ENCODE assay signal across 8 mouse cellular contexts in genomic region chr4:129455265-129455664, GRCm38 (mm10). TPM values are rescaled to one million over a fixed set of nuclear protein-coding genes. Genes with fewer than 3 reads are reported as not detected.
A peak's percentile ranks its signal among the peaks of the same experiment; 100 is the strongest.
DNase-seq lines count a peak whose midpoint lies in the region; ATAC-seq and TF ChIP-seq lines count a peak whose summit lies in the region.

No protein-coding gene starts in this region.

- ATAC-seq in embryonic facial prominence, embryonic 15.5 days (ENCODE audit: insufficient number of reproducible peaks, low FRiP score, low TSS enrichment, low read depth) = peak; percentile 77
- peak; percentile 14; the same call in 1 of the 2 replicates for ATAC-seq in heart, embryonic 11.5 days (replicated peaks; ENCODE audit: insufficient number of reproducible peaks, low FRiP score, low TSS enrichment)
- peak; percentile 76 for ATAC-seq in kidney, embryonic 15.5 days (replicated peaks; ENCODE audit: low FRiP score)
- ATAC-seq in limb, embryonic 15.5 days (ENCODE audit: insufficient number of reproducible peaks, low FRiP score, low TSS enrichment, low read depth) = peak; percentile 74
- peak; percentile 81 for ATAC-seq in midbrain, postnatal 0 days (ENCODE audit: low FRiP score)

- H3K27ac ChIP-seq in embryonic facial prominence, embryonic 15.5 days (replicated peaks) = no peak overlapping the region
- no peak overlapping the region for H3K27ac ChIP-seq in heart, embryonic 11.5 days (ENCODE audit: low read depth, low read length)
- no peak overlapping the region for H3K27ac ChIP-seq in kidney, embryonic 15.5 days
- H3K27ac ChIP-seq in limb, embryonic 15.5 days = no peak overlapping the region
- no peak overlapping the region for H3K27ac ChIP-seq in midbrain, postnatal 0 days (ENCODE audit: low read depth, low read length)

- TF ChIP-seq CTCF in midbrain, postnatal 0 days (IDR thresholded peaks at IDR 0.05) = peak; percentile 99

- H3K9ac ChIP-seq in embryonic facial prominence, embryonic 15.5 days = no peak overlapping the region
- H3K9ac ChIP-seq in heart, embryonic 11.5 days (ENCODE audit: low read depth, low read length) = no peak overlapping the region
- no peak overlapping the region for H3K9ac ChIP-seq in kidney, embryonic 15.5 days
- H3K9ac ChIP-seq in limb, embryonic 15.5 days = no peak overlapping the region
- H3K9ac ChIP-seq in midbrain, postnatal 0 days (replicated peaks; ENCODE audit: low read length, poor library complexity, severe bottlenecking) = 0 out of 2 replicates have a peak overlapping the region, but pooled peaks have one; percentile 13

- H3K27me3 ChIP-seq in embryonic facial prominence, embryonic 15.5 days = no peaks in the 10 kb centered on the region
- H3K27me3 ChIP-seq in heart, embryonic 11.5 days (ENCODE audit: control insufficient read depth, insufficient read depth, low read length) = no peaks in the 10 kb centered on the region
- no peaks in the 10 kb centered on the region for H3K27me3 ChIP-seq in kidney, embryonic 15.5 days
- H3K27me3 ChIP-seq in limb, embryonic 15.5 days = no peaks in the 10 kb centered on the region
- no peaks in the 10 kb centered on the region for H3K27me3 ChIP-seq in midbrain, postnatal 0 days (ENCODE audit: insufficient read depth, low read length)
- H3K27me3 ChIP-seq in splenic B cell, adult 2 months (ENCODE audit: control insufficient read depth, insufficient read depth, low read length, poor library complexity, severe bottlenecking) = no peaks in the 10 kb centered on the region

- no peaks in the 10 kb centered on the region for H3K4me1 ChIP-seq in embryonic facial prominence, embryonic 15.5 days
- no peaks in the 10 kb centered on the region for H3K4me1 ChIP-seq in heart, embryonic 11.5 days (ENCODE audit: control insufficient read depth, insufficient read depth, low read length)
- no peaks in the 10 kb centered on the region for H3K4me1 ChIP-seq in kidney, embryonic 15.5 days
- H3K4me1 ChIP-seq in limb, embryonic 15.5 days = 0 out of 2 replicates have a peak, but pooled peaks cover 3% of the 10 kb centered on the region
- H3K4me1 ChIP-seq in midbrain, postnatal 0 days (ENCODE audit: insufficient read depth, low read length) = no peaks in the 10 kb centered on the region

- DNase-seq in CD4-positive helper T cell, adult 2 months (ENCODE audit: low read depth, low spot score) = peak; percentile 74
- peak; percentile 48 to 66 for DNase-seq in adrenal gland, postnatal 36 days
- DNase-seq in midbrain, postnatal 0 days (ENCODE audit: low spot score) = peak; percentile 95
- peak; percentile 88 for DNase-seq in splenic B cell, adult 2 months (ENCODE audit: low read depth, low spot score)

- H3K9me3 ChIP-seq in embryonic facial prominence, embryonic 15.5 days (replicated peaks) = no peaks in the 10 kb centered on the region
- H3K9me3 ChIP-seq in heart, embryonic 11.5 days (replicated peaks; ENCODE audit: control insufficient read depth, low read length) = no peaks in the 10 kb centered on the region
- H3K9me3 ChIP-seq in kidney, embryonic 15.5 days (replicated peaks) = no peaks in the 10 kb centered on the region
- H3K9me3 ChIP-seq in limb, embryonic 15.5 days = no peaks in the 10 kb centered on the region
- H3K9me3 ChIP-seq in midbrain, postnatal 0 days (ENCODE audit: low read length) = no peaks in the 10 kb centered on the region

- H3K36me3 ChIP-seq in embryonic facial prominence, embryonic 15.5 days = no peaks in the 10 kb centered on the region
- H3K36me3 ChIP-seq in heart, embryonic 11.5 days (ENCODE audit: control insufficient read depth, insufficient read depth, low read length) = no peaks in the 10 kb centered on the region
- H3K36me3 ChIP-seq in kidney, embryonic 15.5 days = no peaks in the 10 kb centered on the region
- H3K36me3 ChIP-seq in limb, embryonic 15.5 days = no peaks in the 10 kb centered on the region
- H3K36me3 ChIP-seq in midbrain, postnatal 0 days (ENCODE audit: insufficient read depth, low read length) = no peaks in the 10 kb centered on the region
- no peaks in the 10 kb centered on the region for H3K36me3 ChIP-seq in splenic B cell, adult 2 months (ENCODE audit: control insufficient read depth, insufficient read depth, low read length, poor library complexity, severe bottlenecking)

- WGBS in embryonic facial prominence, embryonic 15.5 days = 1% methylated on average over 5 of the region's 5 CpGs
- 3% methylated on average over 5 of the region's 5 CpGs for WGBS in heart, embryonic 11.5 days (ENCODE audit: insufficient replicate concordance)
- 2% methylated on average over 5 of the region's 5 CpGs for WGBS in kidney, embryonic 15.5 days
- WGBS in limb, embryonic 15.5 days = 3% methylated on average over 5 of the region's 5 CpGs
- WGBS in midbrain, postnatal 0 days = 0% methylated on average over 5 of the region's 5 CpGs

- H3K4me3 ChIP-seq in embryonic facial prominence, embryonic 15.5 days (replicated peaks) = no peak overlapping the region
- no peak overlapping the region for H3K4me3 ChIP-seq in heart, embryonic 11.5 days (ENCODE audit: low read depth, low read length)
- H3K4me3 ChIP-seq in kidney, embryonic 15.5 days (replicated peaks) = no peak overlapping the region
- H3K4me3 ChIP-seq in limb, embryonic 15.5 days = no peak overlapping the region
- no peak overlapping the region for H3K4me3 ChIP-seq in midbrain, postnatal 0 days (ENCODE audit: low read depth, low read length)

- no peak overlapping the region for H3K4me2 ChIP-seq in embryonic facial prominence, embryonic 15.5 days (replicated peaks)
- no peak overlapping the region for H3K4me2 ChIP-seq in heart, embryonic 11.5 days
- H3K4me2 ChIP-seq in kidney, embryonic 15.5 days = no peak overlapping the region
- H3K4me2 ChIP-seq in limb, embryonic 15.5 days = no peak overlapping the region
- no peak overlapping the region for H3K4me2 ChIP-seq in midbrain, postnatal 0 days (ENCODE audit: low read depth, low read length, poor library complexity, severe bottlenecking)

RNA-seq across cellular contexts. Expression of gene Bsdc1, which starts 6.1 kb away (rescaled TPM):
- 10 to 100 TPM; 58.1 to 69.5 TPM for total RNA-seq in adrenal gland, postnatal 36 days (2021)
- 31.2 and 32.4 TPM in 2 replicates for polyA plus RNA-seq in embryonic facial prominence, embryonic 15.5 days (2015; fragmentation: Nextera tagmentation; extraction: Ambion mirVana)
- 24.1 and 24.6 TPM in 2 replicates for polyA plus RNA-seq in heart, embryonic 11.5 days (2014; fragmentation: Nextera tagmentation; extraction: Ambion mirVana)
- 26.4 and 28.8 TPM in 2 replicates for polyA plus RNA-seq in kidney, embryonic 15.5 days (2015; fragmentation: Nextera tagmentation; extraction: Ambion mirVana)
- 30.2 and 30.8 TPM in 2 replicates for polyA plus RNA-seq in limb, embryonic 15.5 days (2015; fragmentation: Nextera tagmentation; extraction: Ambion mirVana)
- total RNA-seq in midbrain, postnatal 0 days (2014; rRNA removed) = 53.7 and 58.9 TPM in 2 replicates
- polyA plus RNA-seq in midbrain, postnatal 0 days (2015; fragmentation: Nextera tagmentation; extraction: Ambion mirVana) = 27.0 and 27.1 TPM in 2 replicates

RNA-seq across cellular contexts. Expression of gene Zbtb8b, which starts 14.6 kb away (rescaled TPM):
- under 1 TPM; 0.10 to 0.13 TPM for total RNA-seq in adrenal gland, postnatal 36 days (2021)
- polyA plus RNA-seq in embryonic facial prominence, embryonic 15.5 days (2015; fragmentation: Nextera tagmentation; extraction: Ambion mirVana) = 1.2 and 1.3 TPM in 2 replicates
- 5.5 and 5.8 TPM in 2 replicates for polyA plus RNA-seq in heart, embryonic 11.5 days (2014; fragmentation: Nextera tagmentation; extraction: Ambion mirVana)
- polyA plus RNA-seq in kidney, embryonic 15.5 days (2015; fragmentation: Nextera tagmentation; extraction: Ambion mirVana) = 4.1 and 4.9 TPM in 2 replicates
- polyA plus RNA-seq in limb, embryonic 15.5 days (2015; fragmentation: Nextera tagmentation; extraction: Ambion mirVana) = 0.86 and 1.00 TPM in 2 replicates
- 14.3 and 15.1 TPM in 2 replicates for total RNA-seq in midbrain, postnatal 0 days (2014; rRNA removed)
- polyA plus RNA-seq in midbrain, postnatal 0 days (2015; fragmentation: Nextera tagmentation; extraction: Ambion mirVana) = 14.5 and 15.9 TPM in 2 replicates

RNA-seq across cellular contexts. Expression of gene Tssk3, which starts 35.6 kb away (rescaled TPM):
- total RNA-seq in adrenal gland, postnatal 36 days (2021) = not detected
- not detected in 2 replicates for polyA plus RNA-seq in embryonic facial prominence, embryonic 15.5 days (2015; fragmentation: Nextera tagmentation; extraction: Ambion mirVana)
- not detected in 2 replicates for polyA plus RNA-seq in heart, embryonic 11.5 days (2014; fragmentation: Nextera tagmentation; extraction: Ambion mirVana)
- not detected in 2 replicates for polyA plus RNA-seq in kidney, embryonic 15.5 days (2015; fragmentation: Nextera tagmentation; extraction: Ambion mirVana)
- polyA plus RNA-seq in limb, embryonic 15.5 days (2015; fragmentation: Nextera tagmentation; extraction: Ambion mirVana) = not detected in 2 replicates
- total RNA-seq in midbrain, postnatal 0 days (2014; rRNA removed) = 0.16 and 2.5 TPM in 2 replicates
- 1.7 and 1.8 TPM in 2 replicates for polyA plus RNA-seq in midbrain, postnatal 0 days (2015; fragmentation: Nextera tagmentation; extraction: Ambion mirVana)

RNA-seq across cellular contexts. Expression of gene Fam229a, which starts 35.7 kb away (rescaled TPM):
- total RNA-seq in adrenal gland, postnatal 36 days (2021) = not detected
- polyA plus RNA-seq in embryonic facial prominence, embryonic 15.5 days (2015; fragmentation: Nextera tagmentation; extraction: Ambion mirVana) = not detected in 2 replicates
- polyA plus RNA-seq in heart, embryonic 11.5 days (2014; fragmentation: Nextera tagmentation; extraction: Ambion mirVana) = not detected in 2 replicates
- not detected in 2 replicates for polyA plus RNA-seq in kidney, embryonic 15.5 days (2015; fragmentation: Nextera tagmentation; extraction: Ambion mirVana)
- not detected in 2 replicates for polyA plus RNA-seq in limb, embryonic 15.5 days (2015; fragmentation: Nextera tagmentation; extraction: Ambion mirVana)
- 2.2 TPM in 1 of 2 replicates, not detected in the other for total RNA-seq in midbrain, postnatal 0 days (2014; rRNA removed)
- polyA plus RNA-seq in midbrain, postnatal 0 days (2015; fragmentation: Nextera tagmentation; extraction: Ambion mirVana) = 4.3 and 5.4 TPM in 2 replicates

RNA-seq across cellular contexts. Expression of gene Marcksl1, which starts 58.1 kb away (rescaled TPM):
- total RNA-seq in adrenal gland, postnatal 36 days (2021) = 10 to 100 TPM; 53.0 to 56.9 TPM
- 610 and 641 TPM in 2 replicates for polyA plus RNA-seq in embryonic facial prominence, embryonic 15.5 days (2015; fragmentation: Nextera tagmentation; extraction: Ambion mirVana)
- 506 and 517 TPM in 2 replicates for polyA plus RNA-seq in heart, embryonic 11.5 days (2014; fragmentation: Nextera tagmentation; extraction: Ambion mirVana)
- polyA plus RNA-seq in kidney, embryonic 15.5 days (2015; fragmentation: Nextera tagmentation; extraction: Ambion mirVana) = 881 and 886 TPM in 2 replicates
- polyA plus RNA-seq in limb, embryonic 15.5 days (2015; fragmentation: Nextera tagmentation; extraction: Ambion mirVana) = 445 and 538 TPM in 2 replicates
- total RNA-seq in midbrain, postnatal 0 days (2014; rRNA removed) = 1,529 and 1,586 TPM in 2 replicates
- polyA plus RNA-seq in midbrain, postnatal 0 days (2015; fragmentation: Nextera tagmentation; extraction: Ambion mirVana) = 1,678 and 1,776 TPM in 2 replicates

Comparison
In these comparisons a context has a peak if more than half of its experiments do, and no peak if none do; other contexts are left out.
1. ATAC-seq: peak in every context shown above with its lines; median percentile 81 in midbrain, postnatal 0 days; 77 in embryonic facial prominence, embryonic 15.5 days; 76 in kidney, embryonic 15.5 days; 74 in limb, embryonic 15.5 days; 14 in heart, embryonic 11.5 days.